Mouse (Mus musculus) limb, embryonic 14.5 days (tissue): ENCODE results near the gene Acbd6. TPM values are rescaled to one million over a fixed set of nuclear protein-coding genes. Genes with fewer than 3 reads are reported as not detected.

Source experiments
- ATAC-seq: fragments of 200-750 bp; cut with Nextera tagmentation; 2 replicates; pipeline ENCODE4 v1.8.0; 2017; ENCODE audit warnings: low read depth, moderate number of reproducible peaks, moderate TSS enrichment; ENCODE audit not compliant: low FRiP score
- DNase-seq: peaks from one replicate; pipeline ENCODE4 v3.0.0-alpha.2; 2015; ENCODE audit warnings: low spot score
- H3K27ac ChIP-seq: fragments of 300-500 bp; sonication (generic); replicated peaks from 2 replicates; pipeline ENCODE4 v1.5.1; 2014; ENCODE audit warnings: low read depth, mild to moderate bottlenecking, low read length, moderate library complexity, mixed read lengths
- H3K27me3 ChIP-seq: fragments of 300-500 bp; sonication (generic); 2 replicates; pipeline ENCODE4 v1.6.1; 2014; ENCODE audit warnings: low read length, mixed read lengths; ENCODE audit not compliant: control insufficient read depth, insufficient read depth
- H3K36me3 ChIP-seq: fragments of 300-500 bp; sonication (generic); 2 replicates; pipeline ENCODE4 v1.6.1; 2014; ENCODE audit warnings: mild to moderate bottlenecking, low read length, moderate library complexity, mixed read lengths; ENCODE audit not compliant: control insufficient read depth, insufficient read depth
- H3K4me1 ChIP-seq: fragments of 300-500 bp; sonication (generic); 2 replicates; pipeline ENCODE4 v1.6.1; 2014; ENCODE audit warnings: antibody characterized with exemption, low read length, mixed read lengths; ENCODE audit not compliant: control insufficient read depth, insufficient read depth
- H3K4me2 ChIP-seq: fragments of 300-500 bp; sonication (generic); replicated peaks from 2 replicates; pipeline ENCODE4 v1.6.1; 2014; ENCODE audit warnings: low read depth, mild to moderate bottlenecking, low read length, moderate library complexity; ENCODE audit not compliant: severe bottlenecking
- H3K4me3 ChIP-seq: fragments of 300-500 bp; sonication (generic); replicated peaks from 2 replicates; pipeline ENCODE4 v1.5.1; 2014; ENCODE audit warnings: low read length
- H3K9ac ChIP-seq: fragments of 300-500 bp; sonication (generic); 2 replicates; pipeline ENCODE4 v1.6.1; 2014; ENCODE audit warnings: mild to moderate bottlenecking, low read depth, low read length, moderate library complexity; ENCODE audit not compliant: severe bottlenecking
- H3K9me3 ChIP-seq: fragments of 300-500 bp; sonication (generic); 2 replicates; pipeline ENCODE4 v1.6.1; 2016; ENCODE audit warnings: low read length; ENCODE audit not compliant: control insufficient read depth
- POLR2A ChIP-seq: fragments of 200-500 bp; IDR thresholded peaks from 2 replicates; pipeline ENCODE4 v1.8.0; 2012; ENCODE audit warnings: inconsistent platforms, mild to moderate bottlenecking, moderate library complexity, borderline replicate concordance; ENCODE audit not compliant: insufficient read depth, insufficient read length; ENCODE audit errors: extremely low read depth
- WGBS: fragments of 180-500 bp; shearing (Covaris S2); extraction: QIAGEN DNeasy Blood & Tissue Kit; methylation state at CpG from one replicate; pipeline ENCODE4 v1.1.7; 2014; 5-methylcytosine and 5-hydroxymethylcytosine counted together
- polyA plus RNA-seq, 2 experiments: library from polyadenylated mRNA; depleted of rRNA in 1 of 2; stranded (reverse) in 1 of 2; unstranded in 1 of 2; fragments of >200 nt; fragmentation: Nextera tagmentation in 1 of 2; extraction: Ambion mirVana in 1 of 2; gene quantifications; 2 replicates each; pipeline versions ENCODE4 v1.2.1 to v1.2.3; 2012 to 2014

Gene Acbd6
- polyA plus RNA-seq, 2 experiments, result 87.9 to 88.3 TPM

DNA sequence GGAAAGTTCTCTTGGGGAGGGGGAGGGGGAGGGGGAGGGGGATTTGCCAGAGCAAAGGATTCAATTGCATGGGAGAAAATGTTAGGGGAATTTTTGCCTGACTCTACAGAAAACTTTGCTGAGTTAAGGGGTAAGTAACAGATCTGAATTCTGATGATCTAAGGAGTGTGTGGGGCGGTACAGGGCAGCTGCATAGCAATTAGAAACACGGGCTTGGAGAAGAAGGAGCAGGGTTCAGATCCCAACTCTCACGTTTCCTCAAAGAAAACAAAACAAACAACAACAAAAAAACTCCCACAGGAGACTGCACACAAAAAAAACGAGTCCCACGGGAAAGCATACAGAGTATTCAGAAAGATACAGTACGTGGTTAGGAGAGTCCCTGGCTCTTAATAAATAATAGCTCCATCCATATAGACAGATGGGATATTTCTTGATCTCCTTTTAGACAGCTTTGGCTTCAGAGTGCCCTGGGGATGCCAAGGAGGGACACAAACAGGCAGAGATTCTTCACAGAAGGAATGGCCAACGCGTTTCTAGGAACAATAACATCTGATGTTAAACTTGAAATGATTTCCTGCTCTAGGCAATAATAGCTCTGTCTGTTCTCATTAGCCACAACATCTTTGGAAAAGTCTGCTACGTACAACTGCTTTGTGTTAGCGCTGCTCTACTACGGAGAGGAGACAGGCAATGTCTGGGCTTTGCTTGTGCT, 29.4 kb upstream of the Acbd6 start:
- Histone ChIP-seq H3K27me3 (no peaks in the 10 kb centered on the region), H3K4me2 (no peak overlapping the region), H3K4me3 (no peak overlapping the region), H3K36me3 (no peaks in the 10 kb centered on the region), H3K27ac (no peak overlapping the region), H3K4me1 (peaks cover 23% of the 10 kb centered on the region), H3K9ac (no peak overlapping the region), H3K9me3 (no peaks in the 10 kb centered on the region)
- TF ChIP-seq POLR2A, result no peak
- ATAC-seq, result no peak
- WGBS, result 20% methylated on average over 11 of the region's 11 CpGs
- DNase-seq, result no peak

DNA sequence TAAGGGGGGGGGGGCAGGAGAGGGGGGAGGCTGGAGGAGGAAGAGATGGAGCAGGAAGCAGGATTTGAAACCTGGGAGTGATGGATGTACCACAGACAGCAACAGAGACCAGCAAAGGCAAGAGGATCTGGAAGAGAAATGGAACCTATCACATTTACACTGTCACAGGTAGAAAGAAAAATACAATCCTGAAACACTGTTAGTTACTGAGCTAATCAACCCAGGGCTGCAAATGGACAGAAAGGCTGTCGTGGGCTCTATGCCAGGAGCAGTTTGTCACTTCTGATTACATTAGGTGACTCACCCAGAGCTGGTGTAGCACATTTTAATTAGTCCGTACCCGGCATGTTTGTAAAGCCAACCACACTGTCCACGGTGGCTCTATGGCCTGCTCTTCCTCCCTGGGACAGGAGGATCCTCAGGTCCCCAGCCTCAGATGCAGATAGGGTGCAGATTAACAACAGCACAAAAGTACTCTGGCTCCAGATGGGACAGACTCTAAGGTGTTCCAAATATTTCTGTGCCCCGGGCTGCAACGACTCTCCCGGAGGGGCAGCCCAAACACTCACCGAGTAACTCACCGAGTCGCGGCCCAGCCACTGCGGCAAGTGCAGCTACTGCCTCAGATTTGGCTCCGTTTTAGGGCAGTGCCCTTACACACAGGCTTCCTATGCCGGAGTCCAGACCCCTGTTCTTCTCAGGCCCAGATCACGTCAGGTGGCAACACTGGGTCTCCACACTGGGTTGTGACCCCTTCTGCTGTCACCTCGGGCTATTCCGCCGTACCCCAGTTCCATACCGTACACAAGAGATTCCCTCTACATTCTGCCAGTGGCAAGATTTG, 28.6 kb upstream of the Acbd6 start:
- DNase-seq (no peak), ATAC-seq (no peak)
- H3K27me3 ChIP-seq, result no peaks in the 10 kb centered on the region
- H3K9me3 ChIP-seq, result no peaks in the 10 kb centered on the region
- H3K4me2 ChIP-seq, result no peak overlapping the region
- WGBS, result 72% methylated on average over 19 of the region's 19 CpGs
- no peak for TF ChIP-seq POLR2A
- H3K36me3 ChIP-seq, result no peaks in the 10 kb centered on the region
- H3K4me1 ChIP-seq, result peaks cover 23% of the 10 kb centered on the region
- no peak overlapping the region for H3K4me3 ChIP-seq
- no peak overlapping the region for H3K9ac ChIP-seq
- no peak overlapping the region for H3K27ac ChIP-seq

DNA sequence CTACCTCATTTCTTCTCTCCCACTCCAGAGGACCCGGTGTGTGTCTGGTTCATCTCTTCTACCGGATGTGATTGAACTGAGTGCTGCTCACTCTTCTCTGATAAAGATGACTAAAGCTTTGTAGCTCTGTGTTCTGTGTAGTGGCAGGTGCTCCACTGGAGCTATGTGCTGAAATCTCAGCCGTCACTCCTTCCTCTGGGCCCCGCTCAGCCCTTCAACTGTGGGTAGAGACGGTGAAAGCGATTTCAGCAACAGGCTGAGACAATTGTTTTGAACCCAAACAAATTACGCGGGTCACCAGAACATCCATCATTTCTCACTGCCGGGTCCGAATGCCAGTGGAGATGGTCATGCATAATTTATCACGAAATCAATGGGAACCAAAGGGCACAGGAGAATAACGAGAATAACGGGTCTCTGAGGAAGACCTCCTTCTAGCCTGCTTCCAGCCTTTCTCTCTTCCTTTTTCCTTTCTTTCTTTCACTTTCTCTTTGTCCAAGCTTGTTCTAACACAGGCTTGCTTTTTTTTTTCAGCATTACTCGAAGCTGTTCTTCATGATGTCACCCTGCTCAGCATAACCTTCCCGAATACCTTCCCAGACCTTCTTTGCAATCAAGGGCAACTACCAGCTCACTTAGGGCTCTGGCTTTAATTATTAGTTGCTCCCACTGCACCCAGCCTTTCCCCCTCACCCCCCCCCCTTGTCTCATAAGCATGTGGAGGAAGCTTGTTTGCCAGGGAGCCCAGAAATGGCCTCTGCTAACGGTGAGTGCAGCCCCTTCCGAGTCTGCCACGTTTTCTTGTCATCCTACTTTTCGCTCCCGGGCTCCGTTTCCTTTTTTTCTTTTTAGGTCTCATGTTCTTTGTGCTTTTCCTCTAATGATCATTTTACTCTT, 27.1 kb upstream of the Acbd6 start:
- no peak overlapping the region for H3K9ac ChIP-seq
- ATAC-seq, result no peak
- no peak overlapping the region for H3K4me3 ChIP-seq
- no peaks in the 10 kb centered on the region for H3K9me3 ChIP-seq
- no peaks in the 10 kb centered on the region for H3K27me3 ChIP-seq
- no peak for DNase-seq
- WGBS, result 47% methylated on average over 21 of the region's 21 CpGs
- TF ChIP-seq POLR2A, result no peak
- no peak overlapping the region for H3K4me2 ChIP-seq
- H3K36me3 ChIP-seq, result no peaks in the 10 kb centered on the region
- no peak overlapping the region for H3K27ac ChIP-seq
- H3K4me1 ChIP-seq, result peaks cover 23% of the 10 kb centered on the region

DNA sequence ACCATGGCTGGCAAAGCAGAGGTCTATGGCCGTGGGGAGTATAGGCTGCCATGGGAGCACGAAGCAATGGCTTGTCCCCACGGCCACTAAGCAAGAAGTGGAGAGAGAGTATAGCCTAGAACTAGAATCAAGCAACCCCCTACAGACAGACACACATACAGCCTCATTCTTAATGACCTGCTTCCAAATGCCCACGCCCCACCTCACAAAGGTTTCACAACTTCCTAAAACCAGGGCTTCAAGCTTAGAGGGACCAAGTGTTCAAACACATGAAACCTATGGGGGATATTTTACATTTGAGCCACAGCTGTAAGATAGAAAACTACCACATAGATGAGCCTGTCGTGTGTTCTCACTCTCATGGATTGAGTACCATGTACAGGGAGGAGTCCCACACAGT, 25.5 kb upstream of the Acbd6 start:
- Histone ChIP-seq H3K9ac (no peak overlapping the region), H3K27ac (no peak overlapping the region), H3K36me3 (no peaks in the 10 kb centered on the region), H3K4me3 (no peak overlapping the region), H3K4me1 (peaks cover 17% of the 10 kb centered on the region), H3K27me3 (no peaks in the 10 kb centered on the region), H3K4me2 (no peak overlapping the region), H3K9me3 (no peaks in the 10 kb centered on the region)
- WGBS, result 91% methylated on average over 5 of the region's 5 CpGs
- ATAC-seq, result no peak
- no peak for TF ChIP-seq POLR2A
- no peak for DNase-seq
